In the genomic region with DNA sequence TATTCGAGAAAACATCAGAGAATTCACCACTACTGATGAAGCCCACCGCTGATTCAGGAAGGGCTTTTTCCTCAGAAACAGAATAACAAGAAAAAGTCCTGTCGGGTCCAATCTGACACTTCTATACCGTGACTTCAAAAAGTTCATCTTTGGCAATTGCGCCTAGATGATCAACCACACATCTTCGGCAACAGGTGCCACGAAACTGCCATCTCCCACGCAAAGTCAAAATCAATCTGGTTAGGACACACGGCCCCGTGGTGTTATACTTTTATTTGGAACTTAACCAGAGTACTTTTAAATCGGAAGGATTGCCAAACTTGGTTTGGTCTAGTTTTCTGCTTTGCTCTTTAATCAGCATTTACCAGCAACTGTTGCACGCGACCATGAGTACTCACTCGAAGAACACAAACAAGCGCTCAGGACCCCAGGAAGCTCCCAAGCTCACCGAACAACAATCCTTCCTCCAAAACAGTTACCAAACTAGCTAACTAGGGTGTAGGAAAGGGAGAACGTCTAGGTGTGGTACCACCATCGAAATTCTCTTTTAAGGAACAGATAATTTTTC, we compare ENCODE assay signal across 8 mouse cellular contexts. TPM values are rescaled to one million over a fixed set of nuclear protein-coding genes. Genes with fewer than 3 reads are reported as not detected.
DNase-seq lines count a peak whose midpoint lies in the region; ATAC-seq lines count a peak whose summit lies in the region.

No protein-coding gene starts in this region.

- H3K9ac ChIP-seq in kidney, embryonic 16.5 days (replicated peaks; ENCODE audit: low read length): peak overlapping the region; percentile 97
- H3K9ac ChIP-seq in intestine, embryonic 16.5 days (ENCODE audit: low read depth, low read length): peak overlapping the region; percentile 97

- no peaks in the 10 kb centered on the region for H3K27me3 ChIP-seq in kidney, embryonic 16.5 days (ENCODE audit: insufficient read depth, low read length)
- no peaks in the 10 kb centered on the region for H3K27me3 ChIP-seq in intestine, embryonic 16.5 days (replicated peaks; ENCODE audit: control insufficient read depth, insufficient read depth, low read length)

- 0 out of 2 replicates have a peak overlapping the region, but pooled peaks have one; percentile 39 for H3K27ac ChIP-seq in kidney, embryonic 16.5 days (ENCODE audit: low read length)
- H3K27ac ChIP-seq in intestine, embryonic 16.5 days (ENCODE audit: low read length): no peak overlapping the region

- no peak for DNase-seq in kidney, postnatal 14 days
- DNase-seq in embryo, embryonic 10.5 days (ENCODE audit: low spot score): peak; percentile 63
- peak; percentile 34 for DNase-seq in neural tube, embryonic 10.5 days (ENCODE audit: extremely low spot score, low spot score)
- no peak for DNase-seq in left cerebral cortex, adult 18-20 months (ENCODE audit: low spot score in 2 of 2)
- DNase-seq in frontal cortex, postnatal 25 days (ENCODE audit: low spot score in 2 of 2): no peak

- WGBS in kidney, embryonic 16.5 days: under 1% methylated on average over 18 of the region's 18 CpGs
- WGBS in intestine, embryonic 16.5 days: 2% methylated on average over 18 of the region's 18 CpGs

- peak overlapping the region; percentile 96 for H3K4me3 ChIP-seq in kidney, embryonic 16.5 days (ENCODE audit: low read length)
- peak overlapping the region; percentile 89 for H3K4me3 ChIP-seq in intestine, embryonic 16.5 days (ENCODE audit: low read length)

- H3K36me3 ChIP-seq in kidney, embryonic 16.5 days (ENCODE audit: insufficient read depth, low read length): no peaks in the 10 kb centered on the region
- H3K36me3 ChIP-seq in intestine, embryonic 16.5 days (ENCODE audit: control insufficient read depth, insufficient read depth, low read length): no peaks in the 10 kb centered on the region

- peak overlapping the region; percentile 92 for H3K4me2 ChIP-seq in kidney, embryonic 16.5 days (replicated peaks; ENCODE audit: low read depth, low read length)
- peak overlapping the region; percentile 76 for H3K4me2 ChIP-seq in intestine, embryonic 16.5 days (ENCODE audit: low read depth, low read length)

- no peak for ATAC-seq in kidney, embryonic 16.5 days (ENCODE audit: low FRiP score, low TSS enrichment)
- no peak for ATAC-seq in intestine, embryonic 16.5 days
- ATAC-seq in monocyte, adult 5-6 weeks (replicated peaks; ENCODE audit: insufficient number of reproducible peaks, low FRiP score, low TSS enrichment, poor library complexity, severe bottlenecking): no peak

- no peaks in the 10 kb centered on the region for H3K9me3 ChIP-seq in kidney, embryonic 16.5 days (ENCODE audit: low read length)
- no peaks in the 10 kb centered on the region for H3K9me3 ChIP-seq in intestine, embryonic 16.5 days (ENCODE audit: control insufficient read depth, low read length)

- H3K4me1 ChIP-seq in kidney, embryonic 16.5 days (ENCODE audit: insufficient read depth, low read length): peaks cover 21% of the 10 kb centered on the region
- peaks cover 12% of the 10 kb centered on the region for H3K4me1 ChIP-seq in intestine, embryonic 16.5 days (ENCODE audit: control insufficient read depth, insufficient read depth, low read length)

RNA-seq across cellular contexts. Expression of gene Bptf, which starts 1.6 kb away (rescaled TPM):
- polyA plus RNA-seq in kidney, embryonic 16.5 days (2015; fragmentation: Nextera tagmentation; extraction: Ambion mirVana): 27.7 and 35.2 TPM in 2 replicates
- 16.8 and 19.1 TPM in 2 replicates for polyA plus RNA-seq in intestine, embryonic 16.5 days (2015; fragmentation: Nextera tagmentation; extraction: Ambion mirVana)
- total RNA-seq in left cerebral cortex, adult 18-20 months (2021): 10 to 100 TPM; 64.4 to 67.2 TPM
- 55.9 to 115 TPM (median 57.5 TPM) in 3 replicates for total RNA-seq in monocyte, adult 5-6 weeks (2017)

RNA-seq across cellular contexts. Expression of gene Nol11, which starts 58.9 kb away (rescaled TPM):
- 61.3 and 63.0 TPM in 2 replicates for polyA plus RNA-seq in kidney, embryonic 16.5 days (2015; fragmentation: Nextera tagmentation; extraction: Ambion mirVana)
- polyA plus RNA-seq in intestine, embryonic 16.5 days (2015; fragmentation: Nextera tagmentation; extraction: Ambion mirVana): 36.9 and 43.0 TPM in 2 replicates
- 10 to 100 TPM; 23.6 to 24.0 TPM for total RNA-seq in left cerebral cortex, adult 18-20 months (2021)
- 25.2 to 32.3 TPM (median 26.5 TPM) in 3 replicates for total RNA-seq in monocyte, adult 5-6 weeks (2017)

Comparison
In these comparisons a context has a peak if more than half of its experiments do, and no peak if none do; other contexts are left out.
1. DNase-seq: peak in embryo, embryonic 10.5 days (single experiment) and neural tube, embryonic 10.5 days (single experiment); none in kidney, postnatal 14 days (single experiment), left cerebral cortex, adult 18-20 months (0 of 2) and frontal cortex, postnatal 25 days (0 of 2).